Mouse (Mus musculus): ENCODE results near the gene Nalcn.

Gene Nalcn

DNA sequence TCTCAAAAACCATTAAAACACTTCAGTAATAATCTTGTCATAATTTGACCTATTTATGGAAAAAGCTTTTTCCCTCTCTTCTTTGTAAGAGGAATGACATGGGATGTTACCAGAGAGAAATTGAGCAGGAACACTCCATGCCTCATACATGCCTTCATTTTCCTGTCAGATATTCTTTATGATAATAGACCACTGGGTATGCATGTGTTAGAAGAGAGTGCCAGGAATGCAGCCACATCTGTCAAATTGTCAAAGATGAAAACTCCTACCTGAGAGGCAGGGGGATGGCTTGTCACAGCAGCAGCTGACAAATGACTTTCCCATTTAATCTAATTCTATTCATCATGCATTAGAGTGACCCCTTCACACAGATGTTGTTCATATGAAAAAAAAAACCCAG lies 131.4 kb downstream of the Nalcn start:
- DNase-seq: no peak

DNA sequence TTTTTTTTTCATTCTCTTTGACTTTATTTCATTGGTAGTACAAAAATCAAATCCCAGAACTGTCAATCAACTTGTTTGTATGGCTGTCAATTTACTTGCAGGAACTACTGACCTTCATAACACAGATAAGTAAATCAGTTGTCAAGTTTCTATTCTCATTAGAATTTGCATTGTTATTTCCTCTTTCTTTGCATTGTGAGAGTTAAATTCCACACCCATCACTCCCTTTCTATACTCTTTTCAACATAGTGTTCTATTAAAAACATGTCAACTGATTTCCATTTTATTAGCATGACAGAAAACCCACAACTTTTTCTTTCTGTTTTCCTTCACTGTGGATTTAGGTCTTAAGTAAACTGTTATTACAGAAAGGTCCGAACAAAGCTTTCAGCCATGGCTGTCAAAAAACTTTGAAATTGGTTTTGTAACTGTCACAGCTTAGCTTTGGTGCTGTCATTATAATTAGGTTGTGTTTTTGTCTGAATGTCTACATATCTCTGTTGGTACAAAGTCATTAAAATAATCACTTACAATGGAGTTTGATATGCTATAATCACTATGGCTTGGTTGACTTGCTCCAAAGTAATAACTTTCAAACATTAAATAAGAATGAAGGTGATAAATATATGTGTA lies 138.3 kb downstream of the Nalcn start:
- no peak for DNase-seq

DNA sequence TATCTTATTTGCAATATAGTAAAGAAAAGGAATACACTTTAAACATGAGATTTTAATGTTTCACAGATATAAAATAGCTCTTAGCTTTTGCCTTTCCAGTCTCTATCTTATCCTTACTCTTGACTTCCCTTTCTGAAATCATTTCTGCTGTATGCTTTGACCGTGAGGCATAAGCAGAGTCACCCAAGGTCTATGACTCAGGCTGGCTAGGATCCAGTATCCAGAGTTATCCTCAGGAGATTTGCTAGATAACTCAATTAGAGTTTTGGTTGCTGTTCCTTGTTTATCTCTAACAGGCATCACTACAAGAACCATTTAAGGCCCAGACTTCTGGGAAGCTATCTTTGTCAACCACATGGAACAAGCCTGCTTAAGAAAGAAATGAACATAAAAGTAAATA lies 164.9 kb downstream of the Nalcn start:
- no peak for DNase-seq

DNA sequence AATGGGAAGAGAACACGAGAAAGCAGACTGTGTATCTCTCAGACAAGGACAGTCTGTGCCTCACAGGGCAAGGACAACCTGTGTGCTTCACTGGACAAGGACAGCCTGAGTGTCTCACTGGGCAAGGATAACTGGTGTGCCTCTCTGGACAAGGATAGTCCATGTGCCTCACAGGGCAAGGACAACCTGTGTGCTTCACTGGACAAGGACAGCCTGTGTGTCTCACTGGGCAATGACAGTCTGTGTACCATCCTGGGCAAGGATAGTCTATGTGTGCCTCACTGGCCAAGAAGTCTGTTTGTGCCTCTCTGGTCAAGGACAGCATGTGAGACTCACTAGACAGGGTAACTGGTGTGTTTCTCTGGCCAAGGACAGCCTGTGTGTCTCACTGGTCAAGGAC lies 180.9 kb downstream of the Nalcn start:
- no peak for DNase-seq

DNA sequence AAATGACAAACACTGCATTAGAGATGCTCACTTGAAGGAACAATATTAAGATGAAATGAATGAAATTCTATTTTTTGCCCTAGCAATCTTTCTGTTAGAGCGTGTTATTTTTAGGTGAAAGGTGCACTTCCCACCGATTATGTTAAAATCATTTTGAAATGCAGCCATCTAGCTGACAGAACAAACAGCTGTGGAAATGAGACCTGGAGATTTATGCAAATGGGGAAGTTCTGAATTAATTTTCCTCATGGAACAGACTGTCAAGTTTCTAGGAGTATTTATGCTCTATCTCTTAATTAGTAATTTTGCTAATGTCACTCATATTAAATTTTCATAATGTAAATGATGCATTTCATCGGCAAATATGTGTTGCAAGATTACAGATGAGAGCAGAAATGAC lies 191.4 kb downstream of the Nalcn start:
- DNase-seq: no peak

DNA sequence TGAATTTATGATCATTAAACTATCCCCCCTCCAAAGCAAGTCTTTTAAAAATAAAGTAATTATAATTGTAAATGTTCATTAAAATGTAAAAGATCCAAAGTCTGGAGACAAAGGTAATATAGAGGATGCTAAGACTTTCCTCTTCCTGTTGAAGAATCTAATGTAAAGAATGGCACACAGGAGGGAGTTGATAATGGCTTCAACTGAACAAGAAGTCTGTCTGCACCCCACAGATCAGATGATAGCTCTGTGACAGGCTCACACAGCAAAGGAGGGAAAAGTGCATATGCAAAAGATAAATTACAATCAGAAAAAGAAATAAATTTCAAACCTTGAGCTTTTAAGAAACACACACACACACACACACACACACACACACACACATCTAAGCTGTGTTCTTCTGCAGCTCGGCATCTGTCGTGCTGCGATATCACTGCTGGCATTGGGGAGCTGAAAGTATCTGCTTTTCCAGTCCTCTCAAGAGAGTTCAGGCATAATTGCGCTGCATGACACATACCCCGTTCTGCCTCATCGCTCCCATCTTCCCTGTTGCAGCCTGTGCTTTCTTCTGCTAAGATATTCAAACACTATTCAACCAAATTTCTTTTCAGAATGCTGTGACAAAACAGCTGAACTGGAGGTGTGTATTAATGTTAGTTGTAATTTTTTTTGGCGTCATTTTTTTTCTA lies 250.6 kb downstream of the Nalcn start:
- no peak for DNase-seq

DNA sequence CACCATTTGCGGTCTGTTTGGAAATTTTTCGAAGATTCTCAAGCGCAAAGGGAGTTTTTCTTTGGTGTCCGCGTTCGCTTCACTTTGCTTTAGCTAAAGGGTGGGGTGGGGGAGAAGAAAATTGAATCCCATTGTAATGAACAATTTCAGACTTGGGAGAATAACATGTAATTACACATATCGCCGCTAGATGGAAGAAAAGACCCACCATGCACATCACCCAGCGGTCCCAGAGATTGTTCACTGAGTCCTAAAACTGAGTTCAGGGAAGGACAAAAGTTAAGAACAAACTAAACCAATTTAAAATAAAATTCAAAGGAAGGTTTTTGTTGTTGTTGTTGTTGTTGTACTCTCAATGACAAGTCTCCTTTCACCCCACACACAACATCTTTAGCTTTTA lies 255.4 kb downstream of the Nalcn start:
- DNase-seq: peak in 1 of 2 experiments; percentile 14

DNA sequence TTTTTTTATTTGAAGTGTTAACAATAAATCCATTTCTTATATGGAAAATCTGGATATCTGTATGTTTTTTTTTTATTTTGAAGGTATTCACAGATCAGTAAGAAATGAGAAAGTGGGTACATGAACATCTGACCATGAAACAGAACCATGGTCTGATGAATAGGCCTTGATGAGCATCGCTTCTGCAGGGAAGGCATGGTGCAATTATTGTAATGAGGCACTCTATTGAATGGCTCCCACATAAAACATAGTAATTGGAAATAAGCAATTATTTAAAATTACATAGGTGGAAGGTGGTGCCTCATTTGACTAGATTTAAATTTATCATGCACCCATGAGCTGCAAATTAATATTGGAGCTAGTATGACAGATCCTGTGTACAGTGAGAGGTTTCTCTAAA lies 267.3 kb downstream of the Nalcn start:
- no peak for DNase-seq

DNA sequence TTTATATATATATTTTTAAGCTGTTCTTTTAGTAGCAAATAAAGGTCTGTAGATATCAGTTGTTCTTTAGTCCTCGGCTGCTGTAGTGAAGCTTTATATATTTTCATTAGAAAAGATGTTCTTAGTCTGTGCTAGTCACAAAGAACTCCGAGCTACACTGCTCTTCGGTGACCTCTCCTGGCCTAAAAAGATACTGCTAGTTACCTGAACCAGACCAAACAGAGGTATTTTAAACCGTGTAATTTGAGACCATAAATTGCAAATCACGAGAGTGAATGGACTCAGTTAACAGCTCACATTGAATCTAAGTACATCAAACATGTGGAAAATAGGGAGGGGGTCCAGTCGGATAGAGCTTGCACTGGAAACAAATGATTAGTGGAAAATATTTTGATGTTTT lies 274.0 kb downstream of the Nalcn start:
- peak; percentile 42 to 65 for DNase-seq

DNA sequence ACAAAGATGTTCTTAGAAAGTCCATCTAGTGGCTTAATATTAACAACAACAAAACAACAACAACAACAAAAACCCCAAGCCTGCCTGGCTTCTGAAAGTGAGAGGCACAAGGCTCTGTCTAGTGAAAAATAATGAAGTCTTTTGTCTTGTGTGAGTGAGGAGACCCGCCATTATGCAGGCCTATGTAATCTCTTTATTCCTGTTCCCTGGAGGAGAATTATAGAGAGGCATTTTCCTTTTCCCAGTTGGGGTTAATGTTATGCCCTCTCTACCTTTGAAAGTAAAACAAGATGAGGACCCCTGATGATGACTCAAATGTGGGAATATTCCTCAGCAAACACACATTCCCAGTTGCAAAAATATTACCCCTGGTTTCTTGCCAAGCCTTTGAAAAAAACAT lies 295.1 kb downstream of the Nalcn start:
- DNase-seq: no peak

DNA sequence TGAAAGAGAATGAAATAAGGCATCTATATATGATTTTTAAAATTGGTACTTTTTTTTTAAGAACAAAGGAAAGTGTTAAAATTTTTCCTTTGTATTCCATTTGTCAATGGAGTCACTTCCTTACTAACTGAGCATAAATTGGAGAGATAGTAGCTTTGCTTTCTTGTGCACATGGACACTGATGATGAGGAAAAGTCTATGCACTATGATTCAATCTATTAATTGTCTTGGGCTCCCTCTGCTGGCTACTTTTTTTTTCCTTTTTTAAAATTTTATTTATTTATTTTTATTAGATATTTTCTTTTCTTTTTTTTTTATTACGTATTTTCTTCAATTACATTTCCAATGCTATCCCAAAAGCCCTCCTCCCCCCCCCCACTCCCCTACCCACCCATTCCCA lies 312.6 kb downstream of the Nalcn start:
- no peak for DNase-seq

DNA sequence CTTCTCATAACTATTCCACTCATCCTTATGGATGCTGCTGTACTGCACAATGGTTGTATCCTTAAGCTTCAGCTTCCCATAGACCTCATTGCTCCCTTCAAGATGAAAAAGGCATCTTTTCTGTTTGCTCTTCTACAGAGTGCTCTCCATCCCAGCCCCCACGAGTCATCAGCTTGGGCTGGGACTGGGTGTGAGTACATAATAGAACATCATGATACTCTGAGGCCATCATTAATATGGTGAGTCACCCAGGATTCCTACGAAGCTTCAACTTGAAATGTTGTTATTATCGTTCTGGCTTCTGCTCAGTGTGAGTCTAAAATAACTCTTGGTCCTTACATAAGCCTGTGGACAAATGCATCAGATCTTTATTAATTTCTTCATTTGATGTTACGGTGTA lies 314.6 kb downstream of the Nalcn start:
- no peak for DNase-seq

DNA sequence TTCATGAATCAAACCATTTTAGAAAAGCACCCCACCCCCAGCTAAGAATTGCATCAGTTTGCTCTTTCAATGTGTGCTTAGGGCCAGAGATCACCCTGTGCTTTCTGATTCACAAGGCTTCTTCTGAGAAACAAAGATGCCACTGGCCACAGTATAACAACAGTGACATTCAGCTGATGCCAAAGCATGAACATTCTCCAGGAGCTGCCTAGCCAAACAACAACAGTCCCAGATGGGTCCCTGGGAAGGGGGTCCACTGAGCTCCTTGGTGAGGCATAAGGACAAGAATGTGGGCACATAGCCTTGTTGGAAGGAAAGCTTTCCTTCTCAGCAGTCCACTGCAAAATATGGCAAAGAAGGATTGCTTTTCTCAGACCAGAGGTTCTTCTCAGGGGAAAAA lies 330.9 kb downstream of the Nalcn start:
- peak; percentile 33 to 38 for DNase-seq

DNA sequence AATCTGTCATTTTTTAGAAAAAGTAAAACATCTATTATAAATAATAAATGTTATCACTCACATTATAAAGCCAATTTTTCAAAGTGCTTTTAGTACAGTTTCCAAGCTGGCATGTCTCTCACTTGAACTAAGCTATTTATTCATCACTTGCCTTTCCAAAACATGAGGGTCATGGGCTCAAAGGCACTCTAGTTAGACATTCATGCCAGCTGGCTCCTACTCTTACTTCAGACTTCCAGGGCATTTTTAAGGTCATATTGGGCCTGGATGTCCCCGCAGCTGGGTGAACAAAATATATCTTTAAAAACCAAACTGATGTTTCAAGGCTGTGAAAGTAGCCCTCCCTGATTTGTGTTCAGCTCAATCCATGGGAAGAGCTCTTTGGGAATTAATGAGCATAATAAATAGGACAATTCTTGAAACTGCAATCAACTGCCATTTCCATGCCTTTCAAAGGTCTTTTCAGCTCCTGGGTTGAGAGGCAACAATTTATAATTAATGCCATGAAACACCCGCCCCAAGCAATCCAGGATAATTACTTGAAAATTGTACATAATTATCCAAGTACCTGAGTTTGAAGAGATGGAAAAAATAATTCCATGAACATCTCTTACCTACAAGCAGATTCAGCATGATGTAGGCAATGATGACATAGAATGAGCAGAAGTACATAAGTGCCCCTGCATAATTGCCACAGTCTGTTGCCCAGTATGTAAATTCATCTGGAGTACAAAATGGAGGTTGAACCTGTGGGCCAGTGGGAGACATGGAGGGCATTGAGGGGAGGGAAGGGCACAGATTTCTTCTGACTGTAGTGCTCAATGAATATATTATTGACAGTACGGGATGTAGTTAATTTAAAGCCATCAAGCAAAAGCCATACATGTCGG lies 335.6 kb downstream of the Nalcn start:
- no peak for DNase-seq

DNA sequence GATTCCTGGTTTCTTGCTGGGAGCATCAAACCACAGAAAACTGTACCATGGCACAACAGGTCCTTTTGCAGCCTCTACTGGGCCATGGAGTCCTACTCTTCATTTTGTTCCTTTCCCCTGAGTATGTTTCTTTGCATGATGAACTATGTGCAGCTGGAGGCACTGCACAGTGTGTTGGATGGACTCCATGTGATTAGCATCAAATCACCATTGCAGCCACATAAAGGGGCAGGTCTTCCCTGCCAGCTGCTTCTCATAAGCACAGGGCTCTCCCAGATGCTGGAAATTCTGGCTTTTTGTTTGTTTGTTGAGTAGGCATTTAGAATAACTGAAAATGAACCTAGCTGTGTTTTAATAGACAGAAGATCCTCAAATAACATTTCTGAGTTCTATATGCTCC lies 344.8 kb downstream of the Nalcn start:
- no peak for DNase-seq

DNA sequence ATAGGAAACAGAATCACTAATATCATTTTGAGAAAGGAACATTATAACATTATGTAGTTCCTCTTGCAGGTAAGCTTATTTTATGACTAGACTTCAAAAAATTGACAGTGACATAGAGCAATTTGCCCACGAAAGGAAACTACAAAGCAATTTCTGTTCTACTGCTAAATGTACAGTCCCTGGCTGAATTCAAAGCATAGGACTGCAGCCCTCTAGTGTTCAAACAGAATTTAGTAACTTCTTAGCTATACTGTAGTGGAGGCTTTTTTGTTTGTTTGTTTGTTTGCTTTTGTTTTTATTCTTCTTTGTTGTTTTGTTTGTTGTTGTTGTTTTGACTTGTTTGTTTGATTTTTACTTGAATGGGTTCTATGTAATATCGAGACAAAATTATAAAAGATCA lies 354.8 kb downstream of the Nalcn start:
- DNase-seq: no peak

DNA sequence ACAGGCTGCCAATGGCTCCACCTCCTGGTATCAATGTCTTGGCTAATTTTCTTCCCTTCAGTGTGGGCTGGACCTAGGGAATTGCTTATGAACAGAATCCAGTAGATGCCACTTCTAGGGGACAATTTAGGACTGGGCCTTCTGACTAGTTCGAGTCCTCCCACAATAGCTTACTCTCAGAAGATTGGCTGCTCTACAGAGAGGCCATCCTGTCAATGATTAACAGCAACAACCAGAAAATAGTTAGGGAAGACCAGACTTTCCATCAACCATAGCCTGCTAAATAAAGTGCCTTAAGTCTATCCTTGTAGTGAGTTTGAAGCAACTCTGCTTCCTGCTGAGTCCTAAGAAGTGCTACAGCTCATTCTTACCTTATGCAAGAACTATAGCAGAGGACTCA lies 386.2 kb downstream of the Nalcn start:
- DNase-seq: no peak

DNA sequence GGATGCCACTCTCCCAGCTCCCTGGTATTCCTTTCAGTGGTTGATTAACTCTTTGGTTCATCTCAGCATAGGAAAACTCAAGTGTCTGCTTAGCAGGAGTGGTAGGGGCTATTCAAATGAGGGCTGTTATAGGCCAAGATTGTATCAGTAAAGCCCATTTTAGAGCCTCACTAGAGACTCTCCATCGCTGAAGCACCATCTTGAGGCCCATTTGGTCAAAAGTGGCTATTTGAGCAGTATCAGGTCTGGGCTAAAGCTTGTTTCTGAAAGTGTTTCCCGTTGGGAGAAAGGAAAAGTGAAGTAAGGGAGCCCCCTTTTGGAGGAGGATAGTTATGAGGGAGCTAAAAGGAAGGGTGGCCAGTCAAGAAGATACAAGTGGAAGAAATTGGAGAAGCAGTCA lies 387.0 kb downstream of the Nalcn start:
- DNase-seq: peak; percentile 7 to 29

DNA sequence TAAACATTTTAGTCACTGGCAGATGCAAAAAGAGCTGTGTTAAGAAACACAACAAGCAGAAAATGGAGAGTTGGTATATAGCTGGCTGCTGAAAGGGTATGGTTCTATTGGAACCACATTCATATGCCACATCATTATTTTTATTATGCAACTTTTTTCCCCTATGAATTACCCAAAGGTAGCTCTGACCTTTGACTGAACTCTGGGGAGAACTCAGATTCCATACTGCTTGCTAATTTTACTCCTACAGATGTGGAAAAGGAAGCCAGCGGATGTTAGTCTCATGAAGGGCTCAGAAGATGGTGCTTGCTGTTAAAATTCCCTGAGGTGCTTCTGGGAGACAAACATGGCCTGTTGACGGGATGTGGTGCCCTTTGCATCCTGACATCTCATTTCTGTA lies 389.9 kb downstream of the Nalcn start:
- no peak for DNase-seq

DNA sequence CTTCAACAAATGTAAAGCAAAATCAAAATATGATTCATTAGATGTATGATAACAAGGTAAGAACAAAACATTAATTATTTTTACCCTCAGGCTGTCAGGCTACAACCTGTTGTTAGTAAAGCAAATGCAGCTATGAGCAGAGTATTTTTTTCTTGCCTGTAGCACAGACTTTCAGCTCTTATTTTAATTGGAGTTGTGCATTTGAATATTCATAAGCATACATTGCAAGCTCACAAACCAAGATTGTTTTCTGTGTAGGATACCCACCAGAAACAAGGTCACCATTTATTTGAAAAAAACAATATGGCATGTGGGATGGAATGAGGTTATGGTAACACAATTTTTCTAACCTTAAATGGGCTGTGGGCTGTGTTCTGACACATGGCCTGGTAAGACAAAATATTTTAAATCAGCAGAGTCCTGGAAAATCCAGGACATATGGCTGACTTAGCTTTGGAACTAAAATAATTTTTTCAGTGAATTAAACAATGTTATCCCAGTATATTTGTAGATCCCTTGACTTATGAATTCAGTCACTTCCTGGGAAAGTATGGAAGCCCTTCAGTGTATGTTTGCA lies 394.2 kb downstream of the Nalcn start:
- no peak for DNase-seq
